Mouse (Mus musculus) spleen, embryonic (tissue): ENCODE measurements at regions not wholly inside any gene's neighbourhood (a gene's known extent, or its start where the extent isn't known, plus 50 kb on each side); places are given as distances from the start of the nearest gene placed in this dataset.

Source experiments
- CTCF ChIA-PET: fragments of 350-600 bp; sonication (Branson Sonifier 250); formaldehyde crosslinking; loops from one replicate; lab custom pipeline; 2022; lab: Charles Lee

DNA sequence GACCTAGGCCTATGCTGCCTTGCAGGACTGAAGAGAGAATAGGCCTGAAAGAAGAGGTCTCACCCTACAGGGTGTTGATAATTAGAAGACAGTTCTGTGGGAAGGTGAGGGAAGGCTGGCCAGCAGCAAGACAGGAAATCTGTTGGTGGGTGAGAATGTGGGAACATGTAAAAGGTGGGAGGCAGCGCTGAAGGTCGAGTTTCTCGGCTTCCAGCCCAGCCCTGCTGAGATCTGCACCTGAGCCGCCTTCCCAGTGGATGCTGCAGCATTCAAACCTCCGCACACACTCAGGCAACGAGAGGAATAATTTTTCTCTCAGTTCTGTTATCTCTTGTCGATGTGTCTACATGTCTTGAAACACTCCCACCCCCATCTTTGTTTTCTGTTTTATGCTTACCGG is 89.9 kb upstream of the Atp1b1 start:
- CTCF ChIA-PET = no interaction called here

DNA sequence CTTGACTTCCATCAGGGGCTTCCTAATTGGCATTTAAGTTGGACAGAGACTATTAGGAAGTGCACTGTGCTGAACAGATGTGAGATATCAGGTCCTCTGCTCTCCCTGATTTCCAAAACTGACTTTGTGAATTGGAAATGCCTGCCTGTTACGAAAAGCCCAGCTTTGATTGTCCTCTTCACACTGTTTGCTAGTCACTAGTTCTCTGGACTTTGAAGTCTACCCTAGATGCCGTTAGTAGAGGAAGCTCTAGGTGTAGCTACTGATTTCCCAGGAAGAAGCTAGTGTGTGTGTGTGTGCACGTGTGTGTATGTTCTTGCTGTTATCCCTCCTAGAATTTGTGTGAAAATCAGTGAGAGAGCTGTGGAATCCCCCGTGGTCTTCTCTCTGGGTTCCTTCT is 87.7 kb upstream of the Atp1b1 start:
- CTCF ChIA-PET = no interaction called here

- CTCF ChIA-PET = no interaction called here
These were observed 85.1 kb upstream of the Atp1b1 start for GRCm38 (mm10) chr1:164543045-164543803.

GRCm38 (mm10) chr1:164541711-164542110 is 83.6 kb upstream of the Atp1b1 start:
- CTCF ChIA-PET = no interaction called here

DNA sequence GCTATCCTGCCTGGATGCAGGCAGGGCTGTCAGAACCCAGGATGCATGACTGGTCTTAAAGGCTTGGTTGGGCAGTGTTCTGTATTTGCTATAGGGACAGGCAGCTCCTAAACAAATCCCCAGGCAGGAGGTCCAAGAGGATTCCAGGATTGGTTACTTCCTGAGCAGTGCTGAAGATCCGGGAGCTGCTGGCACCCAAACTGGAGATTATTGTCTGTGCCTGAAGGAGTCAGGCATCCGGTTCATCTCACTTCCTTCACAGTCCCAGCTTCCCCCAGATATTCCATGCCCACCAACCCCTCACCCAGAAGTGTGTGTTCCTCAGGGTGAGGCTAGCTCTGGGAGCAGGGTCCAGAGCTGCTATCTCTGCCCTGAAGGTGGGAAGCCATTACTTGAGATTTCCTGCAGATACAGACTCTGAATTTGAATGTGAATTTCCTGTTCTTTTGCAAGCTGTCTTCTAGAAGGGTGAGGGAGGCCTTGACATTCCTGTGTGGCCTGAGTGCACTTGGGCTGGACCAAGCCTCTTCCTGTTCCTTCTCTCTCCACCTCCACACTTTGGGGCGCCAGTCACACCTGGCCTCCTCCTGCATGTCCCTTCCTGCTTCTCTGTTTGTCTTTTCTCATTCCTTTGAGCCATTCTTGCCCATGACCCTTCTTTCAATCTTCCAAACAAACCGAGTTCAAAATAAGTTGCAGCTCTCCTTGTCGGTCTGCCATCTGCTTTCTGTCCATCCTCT is 80.3 kb upstream of the Atp1b1 start:
- CTCF ChIA-PET = no interaction called here

DNA sequence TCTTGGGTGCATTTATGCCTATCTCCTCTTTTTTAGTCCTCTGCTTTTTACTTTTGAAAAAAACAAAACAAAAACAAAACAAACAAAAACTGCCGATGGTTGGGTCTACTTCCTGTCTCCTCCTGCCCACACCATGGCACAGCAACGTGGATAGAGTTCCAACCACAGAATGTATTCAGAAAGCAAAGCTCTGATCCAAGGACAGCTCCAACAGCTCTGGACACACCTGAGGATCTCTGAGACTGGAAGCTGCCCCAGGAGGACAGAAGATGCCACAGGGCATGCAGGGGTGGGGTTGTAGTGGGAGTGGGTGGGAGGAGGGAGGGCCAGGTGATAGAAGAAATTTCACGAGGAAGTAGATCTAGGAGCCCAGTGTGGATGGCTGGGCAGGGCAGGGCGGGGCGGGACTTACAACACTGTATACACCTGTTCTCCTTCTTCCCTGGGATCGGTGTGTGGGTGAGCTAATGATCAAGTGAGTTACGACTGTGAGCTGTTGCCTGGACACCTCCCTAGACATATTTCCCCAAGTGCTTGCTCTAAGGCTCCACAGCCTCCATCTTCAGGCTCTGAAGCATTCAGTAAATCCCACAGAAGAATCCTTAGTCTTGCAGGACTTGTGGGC is 79.3 kb upstream of the Atp1b1 start:
- CTCF ChIA-PET = interaction anchor here (0.7 kb wide), 1 partner anchor 98 kb away, joined by 3 read pairs; no protein-coding TSS in a partner anchor

- CTCF ChIA-PET = no interaction called here
These were observed 74.0 kb upstream of the Atp1b1 start for GRCm38 (mm10) chr1:164532196-164532595.

DNA sequence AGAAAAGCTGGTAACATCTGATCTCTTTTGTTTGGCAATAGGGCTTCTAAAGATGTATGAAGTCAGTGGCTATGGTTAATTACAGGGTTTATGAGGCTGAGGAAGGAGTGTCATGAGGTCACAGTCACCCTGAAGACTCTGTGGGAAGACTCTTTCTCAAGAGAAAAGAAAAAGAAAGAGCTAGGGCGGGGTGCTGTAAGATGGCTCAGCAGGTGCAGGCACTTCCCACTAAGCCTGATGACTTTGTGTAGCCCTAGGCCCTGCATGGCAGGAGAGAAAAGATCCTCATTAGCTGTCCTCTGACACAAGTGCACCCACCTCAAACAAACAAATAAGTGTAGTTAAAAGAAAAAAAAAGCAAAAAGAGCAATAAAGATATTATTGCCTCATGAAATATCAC is 73.6 kb upstream of the Atp1b1 start:
- CTCF ChIA-PET = no interaction called here

DNA sequence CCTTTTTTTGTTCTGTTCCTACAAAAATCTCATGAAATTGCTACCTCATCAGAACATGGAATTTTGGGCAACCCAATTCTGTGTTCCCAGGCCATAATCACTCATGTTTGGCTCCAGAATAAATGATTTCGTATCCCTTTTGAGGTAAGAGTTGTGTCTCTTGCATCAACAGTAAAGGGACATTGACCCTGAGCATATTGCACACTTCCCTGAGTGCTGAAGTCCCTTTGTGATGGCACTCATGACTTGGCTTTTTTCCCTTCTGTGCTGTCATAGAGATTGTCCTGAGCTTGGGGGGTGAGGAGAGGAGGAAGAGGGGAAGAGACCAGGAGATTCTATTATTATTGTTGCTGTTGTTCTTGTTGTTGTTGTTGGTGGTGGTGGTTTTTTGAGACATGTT is 68.6 kb upstream of the Atp1b1 start:
- CTCF ChIA-PET = no interaction called here

- CTCF ChIA-PET = no interaction called here
These were observed 64.4 kb upstream of the Atp1b1 start for GRCm38 (mm10) chr1:164522377-164523150.

GRCm38 (mm10) chr1:164521371-164522130 is 63.4 kb upstream of the Atp1b1 start:
- CTCF ChIA-PET = no interaction called here

- CTCF ChIA-PET = no interaction called here
These were observed 60.7 kb upstream of the Atp1b1 start for GRCm38 (mm10) chr1:164518866-164519265.

DNA sequence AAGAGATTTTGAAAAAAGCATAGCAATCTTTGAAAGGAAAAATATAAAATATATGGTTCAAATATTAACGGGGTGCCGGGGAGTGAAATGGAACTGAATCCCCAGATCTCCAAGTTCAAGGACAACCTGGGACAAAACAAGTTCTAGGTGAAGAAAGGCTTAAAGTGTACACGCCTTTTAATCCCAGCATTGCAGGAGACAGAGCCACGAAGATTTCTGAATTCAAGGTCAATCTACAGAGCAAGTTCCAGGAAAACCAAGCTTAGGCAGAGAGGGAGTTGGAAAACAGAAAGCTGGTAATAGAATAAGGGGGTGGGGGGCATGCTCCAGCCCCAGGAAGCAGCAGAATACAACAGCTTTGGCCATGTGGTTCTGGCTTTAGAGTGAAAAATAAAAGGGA is 60.2 kb upstream of the Atp1b1 start:
- CTCF ChIA-PET = no interaction called here

DNA sequence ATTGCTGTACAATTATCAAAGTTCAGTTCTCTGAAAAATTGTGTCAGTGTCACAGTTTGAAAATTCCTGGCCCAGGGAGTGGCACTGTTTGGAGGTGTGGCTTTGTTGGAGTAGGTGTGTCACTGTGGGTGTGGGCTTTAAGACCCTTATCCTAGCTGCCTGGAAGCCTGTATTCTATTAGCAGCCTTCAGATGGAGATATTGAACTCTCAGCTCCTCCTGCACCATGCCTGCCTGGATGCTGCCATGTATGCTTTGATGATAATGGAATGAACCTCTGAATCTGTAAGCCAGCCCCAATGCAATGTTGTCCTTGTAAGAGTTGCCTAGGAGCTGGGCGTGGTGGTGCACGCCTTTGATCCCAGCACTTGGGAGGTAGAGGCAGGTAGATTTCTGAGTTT is 59.2 kb upstream of the Atp1b1 start:
- CTCF ChIA-PET = interaction anchor here (0.8 kb wide), 1 partner anchor 13 kb away, joined by 3 read pairs; no protein-coding TSS in a partner anchor

- CTCF ChIA-PET = no interaction called here
These were observed 53.7 kb upstream of the Atp1b1 start for GRCm38 (mm10) chr1:164511628-164512385.

DNA sequence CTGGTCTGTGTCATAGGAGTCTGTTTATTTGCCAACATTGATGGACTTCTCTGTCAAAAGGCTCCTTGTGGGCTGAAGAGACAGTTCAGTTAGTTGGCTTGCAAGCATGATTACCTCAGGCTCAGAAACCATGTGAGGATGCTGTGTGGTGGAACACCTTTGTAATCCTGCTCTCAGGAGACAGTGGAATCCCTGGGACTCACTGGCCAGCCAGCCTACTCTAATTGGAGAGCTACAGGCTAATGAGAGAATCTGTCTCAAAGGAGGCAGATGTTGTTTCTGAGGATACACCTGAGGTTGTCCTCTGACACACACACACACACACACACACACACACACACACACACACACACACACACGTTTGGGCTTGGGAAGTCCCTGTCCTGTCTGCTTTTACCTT is 51.1 kb upstream of the Atp1b1 start:
- CTCF ChIA-PET = no interaction called here

GRCm38 (mm10) chr1:164508556-164508955 is 50.4 kb upstream of the Atp1b1 start:
- CTCF ChIA-PET = no interaction called here

GRCm38 (mm10) chr1:164508106-164508505 is 50.0 kb upstream of the Atp1b1 start:
- CTCF ChIA-PET = no interaction called here
